Mouse (Mus musculus) embryo, embryonic 10.5 days (tissue): ENCODE measurements at regions not wholly inside any gene's neighbourhood (a gene's known extent, or its start where the extent isn't known, plus 50 kb on each side); places are given as distances from the start of the nearest gene placed in this dataset.
A peak's percentile ranks its signal among the peaks of the same experiment; 100 is the strongest.

Experiments used
- DNase-seq: peaks from one replicate; pipeline ENCODE4 v3.0.0-alpha.2; 2015; ENCODE audit warnings: low spot score

DNA sequence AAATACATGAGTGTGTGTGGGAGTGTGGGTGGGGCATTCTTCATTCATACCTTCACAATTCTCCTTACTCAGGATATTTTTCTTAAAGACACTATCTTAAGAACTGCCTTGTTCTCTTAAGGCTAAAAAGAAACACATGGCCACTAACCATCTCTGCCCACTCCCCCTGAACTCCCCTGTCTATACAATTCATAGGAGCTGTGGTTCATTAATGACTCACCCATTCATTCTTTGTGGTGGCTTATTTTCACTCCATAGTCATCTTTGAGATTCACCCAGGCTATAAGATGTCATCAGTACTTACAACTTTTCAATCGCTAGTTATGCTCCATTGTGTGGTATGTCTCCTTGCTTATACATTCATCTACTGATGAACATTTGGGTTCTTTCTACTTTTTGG lies 97.7 kb upstream of the Spred1 start:
- DNase-seq = no peak

DNA sequence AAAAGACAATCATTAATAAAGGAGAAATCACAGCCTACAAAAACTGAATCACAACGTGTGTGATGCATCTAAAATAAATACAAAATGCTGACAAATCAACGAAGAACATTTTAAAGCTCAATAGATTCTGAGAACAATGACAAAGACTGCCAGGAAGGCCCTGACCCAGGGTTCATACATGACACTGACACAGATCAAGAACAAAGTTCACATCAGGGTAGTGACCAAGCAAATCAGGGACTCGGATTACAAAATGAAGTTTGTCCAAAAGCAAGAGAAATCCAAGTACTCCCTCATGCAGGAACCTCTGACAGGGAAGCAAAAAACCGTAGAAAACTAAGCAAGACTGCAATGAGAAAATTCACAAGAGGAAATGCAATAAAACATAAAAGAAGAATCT lies 94.1 kb upstream of the Spred1 start:
- DNase-seq = no peak

DNA sequence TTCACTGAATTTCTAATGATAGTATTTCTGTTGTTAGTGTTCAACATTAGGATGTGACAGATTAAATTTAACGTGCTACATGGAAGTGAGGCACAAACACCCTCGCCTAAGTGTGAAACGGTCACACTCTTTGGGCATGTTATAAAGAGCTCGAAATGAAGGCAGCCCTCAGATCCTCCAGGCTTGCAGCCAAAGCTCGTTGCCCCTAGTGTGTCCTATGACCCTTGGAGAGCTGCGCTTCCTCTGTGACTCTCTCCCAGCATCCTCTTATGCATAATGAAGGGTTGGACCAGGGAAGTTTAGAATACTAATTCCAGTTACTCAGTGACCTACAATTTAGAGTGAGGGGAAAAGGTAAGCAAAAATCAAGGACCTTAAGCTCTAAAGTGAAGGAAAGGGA lies 92.4 kb upstream of the Spred1 start:
- DNase-seq = no peak

DNA sequence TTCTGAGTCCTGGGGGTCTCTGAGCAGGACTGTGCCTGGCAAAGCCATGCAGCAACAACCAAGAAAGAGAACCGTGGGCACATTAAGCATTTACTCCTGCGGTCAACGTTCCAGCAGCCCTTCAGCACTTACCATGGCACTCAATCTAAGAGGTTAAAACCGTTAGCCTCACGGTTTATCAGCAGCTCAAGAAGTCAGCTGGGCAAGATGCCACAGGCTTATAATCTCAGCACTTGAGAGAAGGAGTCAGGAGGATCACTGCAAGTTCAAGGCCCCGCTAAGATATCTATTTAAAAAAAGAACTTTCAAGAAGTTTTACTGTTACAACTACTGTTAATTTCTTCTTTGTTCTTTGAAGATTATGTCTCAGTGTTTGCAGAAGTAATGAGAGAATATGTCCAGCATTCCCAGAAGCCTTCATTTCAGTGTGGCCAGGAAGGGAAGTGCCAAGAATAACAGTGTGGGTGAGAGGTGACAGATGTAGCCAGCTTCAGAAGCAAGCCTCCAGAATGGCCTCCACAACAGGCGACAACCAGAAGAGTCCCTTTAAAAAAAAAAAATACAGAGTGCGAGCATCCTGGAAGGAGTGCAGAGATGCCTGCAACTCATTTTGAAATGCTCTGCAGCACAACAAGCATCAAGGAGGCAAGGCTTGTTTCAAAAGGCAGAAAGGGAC lies 84.8 kb upstream of the Spred1 start:
- no peak for DNase-seq

DNA sequence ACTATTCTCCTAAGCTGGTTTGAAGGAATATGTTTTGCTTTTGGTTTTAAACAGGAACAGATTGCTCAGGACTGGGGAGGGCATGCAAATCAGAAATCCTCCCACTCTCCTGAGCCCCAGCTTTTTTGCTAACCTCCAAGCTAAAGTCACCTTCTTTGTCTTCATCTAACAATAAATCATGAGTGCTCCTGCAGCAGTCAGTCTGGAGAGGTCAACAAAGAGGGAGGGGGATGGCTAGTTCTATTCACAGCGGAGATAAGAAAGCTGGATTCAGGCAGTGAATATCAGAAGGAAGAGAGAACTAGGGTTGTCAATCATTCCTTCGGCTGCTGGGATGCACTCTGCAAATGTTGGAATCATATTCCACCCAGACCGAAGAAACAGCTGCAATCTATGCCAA lies 81.0 kb upstream of the Spred1 start:
- DNase-seq = peak; percentile 59

DNA sequence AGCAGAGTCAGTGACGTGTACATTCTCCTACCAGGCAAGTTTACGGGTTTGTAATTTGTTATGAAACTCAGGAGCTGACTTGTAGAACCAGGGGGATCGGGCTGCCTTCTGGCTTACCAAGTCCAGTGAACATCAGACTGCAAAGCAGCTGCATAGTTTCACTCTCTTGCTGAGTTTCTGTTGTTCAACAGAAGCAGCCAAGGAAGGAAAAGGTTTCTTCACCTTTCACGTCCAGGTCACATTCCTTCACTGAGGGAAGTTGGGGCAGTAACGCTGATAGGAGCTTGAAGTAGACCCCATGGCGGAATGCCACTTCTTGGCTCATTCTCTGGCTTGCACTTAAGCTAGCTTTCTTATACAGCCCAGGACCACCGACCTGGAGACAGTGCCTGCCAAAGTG lies 77.3 kb upstream of the Spred1 start:
- no peak for DNase-seq

DNA sequence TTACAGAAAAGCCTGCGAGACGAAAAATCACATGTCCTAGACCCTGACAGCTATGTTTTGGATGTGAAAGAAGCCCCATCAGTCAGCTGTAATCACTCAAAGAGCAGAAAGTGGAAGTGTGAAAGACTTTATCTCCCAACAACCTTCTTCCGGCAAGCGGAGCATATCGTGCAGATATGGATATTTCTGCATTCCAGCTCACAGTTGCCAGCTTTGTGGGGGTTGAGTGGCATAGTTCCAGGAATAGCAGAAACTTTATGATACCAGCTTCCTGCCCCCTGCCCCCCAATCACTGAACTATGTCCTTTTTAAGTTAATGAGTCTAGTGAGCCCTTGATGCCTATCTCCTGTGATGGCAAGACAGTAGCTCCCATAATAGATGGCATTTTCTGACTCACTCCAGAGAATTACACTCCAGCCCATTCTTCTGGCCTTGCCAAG lies 72.9 kb upstream of the Spred1 start:
- no peak for DNase-seq

DNA sequence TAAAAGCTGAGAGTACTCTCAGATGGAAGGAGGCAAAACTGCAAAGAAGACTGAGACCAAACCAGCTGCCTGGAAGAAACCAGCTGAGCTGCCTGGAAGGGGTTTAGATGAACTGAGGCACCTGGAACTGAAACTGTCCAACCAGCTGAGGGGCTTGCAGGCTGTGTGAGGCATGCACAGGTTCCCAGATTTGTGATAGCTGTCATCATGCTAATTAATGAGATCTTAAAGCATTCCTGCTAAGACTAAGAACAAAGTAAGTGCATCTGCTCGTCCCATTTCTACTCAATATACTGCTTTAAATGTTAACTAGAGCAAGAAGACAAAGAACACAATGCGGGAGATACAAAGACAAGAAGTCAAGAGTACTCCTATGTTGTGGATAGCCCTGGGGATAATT lies 71.1 kb upstream of the Spred1 start:
- no peak for DNase-seq

DNA sequence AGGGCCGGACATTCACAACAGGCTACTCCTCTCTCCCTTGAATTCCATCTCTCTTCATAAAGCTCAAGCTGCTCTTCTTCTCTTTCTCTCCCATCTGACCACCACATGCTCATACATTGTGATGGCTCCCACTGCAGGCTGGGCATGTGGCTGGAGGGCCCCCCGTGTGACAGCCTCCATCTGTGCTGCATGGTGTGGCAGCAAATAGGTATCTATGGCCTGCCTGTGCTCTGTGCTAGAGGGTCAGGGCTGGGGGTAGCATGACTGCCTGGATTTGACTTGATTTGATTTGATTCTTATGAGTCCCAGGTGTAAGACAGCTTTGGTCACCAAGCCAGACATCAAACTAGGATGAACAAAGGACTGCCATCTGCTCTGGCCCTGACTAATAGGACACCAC lies 57.0 kb upstream of the Spred1 start:
- DNase-seq = no peak

DNA sequence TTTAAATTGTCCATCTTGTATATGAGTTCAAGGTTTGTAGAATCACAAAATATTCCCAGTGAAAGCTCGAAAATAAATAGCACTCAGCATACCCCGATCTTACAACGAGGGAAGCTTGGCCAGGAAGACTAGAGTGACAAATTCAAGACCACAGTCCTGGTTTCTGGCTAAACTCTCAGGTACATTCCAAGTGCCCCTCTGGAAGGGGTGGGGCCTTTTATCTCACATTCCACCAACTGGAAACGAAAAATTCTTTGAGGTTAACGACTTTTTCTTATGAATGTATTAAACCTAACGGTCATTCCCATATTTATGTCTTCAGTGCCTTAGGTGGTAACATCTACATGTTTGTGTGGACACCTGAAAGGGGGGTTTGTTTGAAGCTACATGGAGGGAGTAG lies 50.8 kb upstream of the Spred1 start:
- DNase-seq = no peak

DNA sequence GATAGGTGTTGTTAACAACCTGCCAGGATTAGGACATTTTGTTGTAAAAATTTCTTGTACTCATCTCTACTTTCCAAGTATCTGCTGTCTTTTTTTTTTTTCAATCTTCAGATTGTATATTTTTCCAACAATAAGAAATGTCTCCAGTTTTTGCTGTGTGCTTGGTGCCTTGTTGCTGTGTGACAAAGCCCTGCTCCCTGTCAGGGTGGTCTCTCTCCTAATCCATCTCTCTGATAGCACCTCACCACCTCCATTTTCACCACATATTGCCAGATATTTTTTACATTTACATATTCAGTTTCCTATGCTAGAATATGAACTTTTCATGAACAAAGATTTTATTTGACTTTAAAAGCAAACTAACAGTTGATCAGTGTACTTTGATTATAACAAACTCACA lies 50.1 kb upstream of the Spred1 start:
- DNase-seq = no peak
